Mouse (Mus musculus) hindbrain, embryonic 14.5 days (tissue): ENCODE measurements around the gene Ttc9c. TPM values are rescaled to one million over a fixed set of nuclear protein-coding genes. Genes with fewer than 3 reads are reported as not detected.

ENCODE experiments used
- ATAC-seq: fragments of 200-750 bp; cut with Nextera tagmentation; 2 replicates; pipeline ENCODE4 v1.8.0; 2017; ENCODE audit warnings: moderate number of reproducible peaks, mild to moderate bottlenecking, moderate TSS enrichment, moderate library complexity; ENCODE audit not compliant: low FRiP score
- DNase-seq: peaks from one replicate; pipeline ENCODE4 v3.0.0-alpha.2; 2015; ENCODE audit warnings: low spot score
- H3K27ac ChIP-seq: fragments of 300-500 bp; sonication (generic); 2 replicates; pipeline ENCODE4 v1.5.1; 2014; ENCODE audit warnings: mild to moderate bottlenecking, moderate library complexity
- H3K27me3 ChIP-seq: fragments of 300-500 bp; sonication (generic); 2 replicates; pipeline ENCODE4 v1.6.1; 2014; ENCODE audit warnings: mild to moderate bottlenecking, low read length, mixed read lengths; ENCODE audit not compliant: control insufficient read depth, insufficient read depth
- H3K36me3 ChIP-seq: fragments of 300-500 bp; sonication (generic); replicated peaks from 2 replicates; pipeline ENCODE4 v1.6.1; 2014; ENCODE audit not compliant: control insufficient read depth, insufficient read depth
- H3K4me1 ChIP-seq: fragments of 300-500 bp; sonication (generic); replicated peaks from 2 replicates; pipeline ENCODE4 v1.6.1; 2014; ENCODE audit warnings: antibody characterized with exemption, low read length, mixed read lengths; ENCODE audit not compliant: control insufficient read depth, insufficient read depth
- H3K4me2 ChIP-seq: fragments of 300-500 bp; sonication (generic); replicated peaks from 2 replicates; pipeline ENCODE4 v1.6.1; 2014; ENCODE audit warnings: mild to moderate bottlenecking, moderate library complexity
- H3K4me3 ChIP-seq: fragments of 300-500 bp; sonication (generic); replicated peaks from 2 replicates; pipeline ENCODE4 v1.5.1; 2014; ENCODE audit warnings: mild to moderate bottlenecking, low read length
- H3K9ac ChIP-seq: fragments of 300-500 bp; sonication (generic); 2 replicates; pipeline ENCODE4 v1.6.1; 2014
- H3K9me3 ChIP-seq: fragments of 300-500 bp; sonication (generic); 2 replicates; pipeline ENCODE4 v1.6.1; 2016; ENCODE audit warnings: low read length; ENCODE audit not compliant: control insufficient read depth
- WGBS: fragments of 180-500 bp; shearing (Covaris S2); extraction: QIAGEN DNeasy Blood & Tissue Kit; methylation state at CpG from one replicate; pipeline ENCODE4 v1.1.7; 2014; 5-methylcytosine and 5-hydroxymethylcytosine counted together
- polyA plus RNA-seq: library from polyadenylated mRNA; unstranded; fragments of >200 nt; fragmentation: Nextera tagmentation; extraction: Ambion mirVana; gene quantifications from 2 replicates; pipeline ENCODE4 v1.2.1, GENCODE M21; 2014

Gene Ttc9c
- polyA plus RNA-seq, 1 experiment from 2014 or later, result 46.9 TPM

GRCm38 (mm10) chr19:8790171-8790570 lies 29.0 kb downstream of the Ttc9c start:
- Histone ChIP-seq H3K4me3 (no peak overlapping the region), H3K9ac (no peak overlapping the region), H3K27me3 (no peaks in the 10 kb centered on the region), H3K27ac (no peak overlapping the region), H3K36me3 (peaks cover 36% of the 10 kb centered on the region), H3K4me2 (no peak overlapping the region), H3K4me1 (peaks cover 5% of the 10 kb centered on the region; the same call in 1 of the 2 replicates), H3K9me3 (no peaks in the 10 kb centered on the region)
- ATAC-seq (no peak), DNase-seq (no peak)
- 88% methylated on average over 7 of the region's 7 CpGs for WGBS

GRCm38 (mm10) chr19:8789171-8789570 lies 30.0 kb downstream of the Ttc9c start:
- Histone ChIP-seq H3K27ac (peak overlapping the region; percentile 64), H3K4me2 (no peak overlapping the region), H3K4me1 (peaks cover 6% of the 10 kb centered on the region; the same call in 1 of the 2 replicates), H3K27me3 (no peaks in the 10 kb centered on the region), H3K36me3 (peaks cover 26% of the 10 kb centered on the region), H3K9me3 (no peaks in the 10 kb centered on the region), H3K4me3 (no peak overlapping the region), H3K9ac (peak overlapping the region; percentile 13; the same call in 1 of the 2 replicates)
- DNase-seq (no peak), ATAC-seq (no peak)
- 62% methylated on average over 1 of the region's 1 CpGs for WGBS

GRCm38 (mm10) chr19:8788521-8788920 lies 30.6 kb downstream of the Ttc9c start:
- H3K27me3 ChIP-seq, result no peaks in the 10 kb centered on the region
- peak overlapping the region; percentile 13; the same call in 1 of the 2 replicates for H3K9ac ChIP-seq
- peaks cover 6% of the 10 kb centered on the region; the same call in 1 of the 2 replicates for H3K4me1 ChIP-seq
- H3K9me3 ChIP-seq, result no peaks in the 10 kb centered on the region
- ATAC-seq (no peak), DNase-seq (no peak)
- no peak overlapping the region for H3K4me2 ChIP-seq
- peak overlapping the region; percentile 64; the same call in 1 of the 2 replicates for H3K27ac ChIP-seq
- H3K36me3 ChIP-seq, result peaks cover 26% of the 10 kb centered on the region
- H3K4me3 ChIP-seq, result no peak overlapping the region
- 27% methylated on average over 3 of the region's 3 CpGs for WGBS

- H3K9me3 ChIP-seq, result no peaks in the 10 kb centered on the region
- under 1% methylated on average over 32 of the region's 32 CpGs for WGBS
- peaks cover 6% of the 10 kb centered on the region; the same call in 1 of the 2 replicates for H3K4me1 ChIP-seq
- ATAC-seq (peak; percentile 99), DNase-seq (peak; percentile 94)
- H3K27me3 ChIP-seq, result no peaks in the 10 kb centered on the region
- peak within 1 kb of the TSS; percentile 67 for H3K9ac ChIP-seq
- H3K27ac ChIP-seq, result peak within 1 kb of the TSS; percentile 64
- H3K4me3 ChIP-seq, result peak within 1 kb of the TSS; percentile 61
- H3K4me2 ChIP-seq, result peak within 1 kb of the TSS; percentile 68
- H3K36me3 ChIP-seq, result peaks cover 34% of the 10 kb centered on the region
Observed at GRCm38 (mm10) chr19:8786008-8786781, 32.9 kb downstream of the Ttc9c start, which contains the start of gene Taf6l. Taf6l (minus strand) TSS chr19:8786417.

- Histone ChIP-seq H3K4me2 (peak overlapping the region; percentile 99), H3K9ac (peak overlapping the region; percentile 96), H3K4me1 (peaks cover 38% of the 10 kb centered on the region), H3K27ac (peak overlapping the region; percentile 99), H3K36me3 (peaks cover 46% of the 10 kb centered on the region), H3K27me3 (no peaks in the 10 kb centered on the region), H3K9me3 (no peaks in the 10 kb centered on the region), H3K4me3 (peak overlapping the region; percentile 68)
- no peak for DNase-seq
- peak; percentile 28 for ATAC-seq
- WGBS, result 5% methylated on average over 20 of the region's 20 CpGs
Observed at GRCm38 (mm10) chr19:8774951-8775421, 44.1 kb downstream of the Ttc9c start.

GRCm38 (mm10) chr19:8774086-8774835 lies 44.9 kb downstream of the Ttc9c start, which contains the start of gene Tmem179b:
Tmem179b (minus strand) TSS chr19:8774467.
- peak; percentile 94 for ATAC-seq

GRCm38 (mm10) chr19:8773409-8773808 lies 45.7 kb downstream of the Ttc9c start:
- Histone ChIP-seq H3K9me3 (no peaks in the 10 kb centered on the region), H3K4me3 (peak overlapping the region; percentile 68), H3K36me3 (peaks cover 49% of the 10 kb centered on the region), H3K9ac (peak overlapping the region; percentile 96; the same call in 1 of the 2 replicates), H3K4me2 (peak overlapping the region; percentile 99), H3K27ac (peak overlapping the region; percentile 99; the same call in 1 of the 2 replicates), H3K27me3 (no peaks in the 10 kb centered on the region), H3K4me1 (peaks cover 38% of the 10 kb centered on the region)
- ATAC-seq (no peak), DNase-seq (no peak)
- WGBS, result 62% methylated on average over 6 of the region's 6 CpGs

More at GRCm38 (mm10) chr19:8774086-8774835, 44.9 kb downstream of the Ttc9c start, which contains the start of gene Tmem179b:
- no peaks in the 10 kb centered on the region for H3K9me3 ChIP-seq
- WGBS, result under 1% methylated on average over 68 of the region's 68 CpGs
- DNase-seq, result peak; percentile 96
- H3K27me3 ChIP-seq, result no peaks in the 10 kb centered on the region
- peak within 1 kb of the TSS; percentile 68 for H3K4me3 ChIP-seq
- H3K9ac ChIP-seq, result peak within 1 kb of the TSS; percentile 96
- H3K4me1 ChIP-seq, result peaks cover 38% of the 10 kb centered on the region
- peaks cover 48% of the 10 kb centered on the region for H3K36me3 ChIP-seq
- H3K4me2 ChIP-seq, result peak within 1 kb of the TSS; percentile 99
- peak within 1 kb of the TSS; percentile 99 for H3K27ac ChIP-seq

- peak overlapping the region; percentile 68 for H3K4me3 ChIP-seq
- H3K36me3 ChIP-seq, result peaks cover 49% of the 10 kb centered on the region
- 84% methylated on average over 5 of the region's 5 CpGs for WGBS
- no peak for DNase-seq
- H3K27ac ChIP-seq, result no peak overlapping the region
- ATAC-seq, result no peak
- H3K4me1 ChIP-seq, result peaks cover 38% of the 10 kb centered on the region
- peak overlapping the region; percentile 99 for H3K4me2 ChIP-seq
- no peaks in the 10 kb centered on the region for H3K9me3 ChIP-seq
- 0 out of 2 replicates have a peak overlapping the region, but pooled peaks have one; percentile 96 for H3K9ac ChIP-seq
- H3K27me3 ChIP-seq, result no peaks in the 10 kb centered on the region
Observed at GRCm38 (mm10) chr19:8772996-8773395, 46.1 kb downstream of the Ttc9c start.
